24 mouse cellular contexts compared by ENCODE assay signal in the genomic region with DNA sequence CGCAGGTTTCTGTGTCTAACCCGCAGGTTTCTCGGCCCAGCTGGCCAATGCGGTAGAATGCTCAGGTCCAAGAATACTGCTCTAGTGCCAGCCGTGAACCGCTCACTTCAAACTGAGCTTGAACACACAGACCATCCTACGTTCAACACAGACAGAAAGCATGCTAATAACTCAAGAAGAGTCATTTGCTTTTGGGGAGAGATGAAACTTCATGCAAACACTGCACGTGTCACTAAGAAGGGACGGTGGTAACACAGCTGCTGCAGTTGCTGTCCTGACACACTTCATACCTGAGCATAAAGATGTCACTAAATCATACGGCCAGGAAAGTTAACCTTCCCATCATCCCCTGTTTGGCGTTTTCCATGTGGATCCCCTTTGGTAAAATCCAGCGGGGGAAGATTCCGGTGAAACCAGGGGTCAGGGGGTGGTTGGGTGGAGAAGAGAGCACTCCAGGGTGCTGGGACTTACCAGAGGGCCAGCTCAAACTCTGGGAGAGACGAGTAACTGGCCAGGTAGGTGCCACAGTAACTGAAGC. TPM values are rescaled to one million over a fixed set of nuclear protein-coding genes. Genes with fewer than 3 reads are reported as not detected.
A peak's percentile ranks its signal among the peaks of the same experiment; 100 is the strongest.
DNase-seq lines count a peak whose midpoint lies in the region; ATAC-seq and TF ChIP-seq lines count a peak whose summit lies in the region.
"Had no signal": no experiment of that assay in that cellular context is flagged by ENCODE, and none has a peak within 500 bp of the region (broad histone marks: within the 10 kb centered on the region; RNA-seq: fewer than 3 reads in every experiment).

No protein-coding gene starts in this region.

- TF ChIP-seq RAD21 in CH12.LX (IDR thresholded peaks at IDR 0.05; ENCODE audit: low read depth, low read length) = no peak

- DNase-seq in heart, embryonic 10.5 days (ENCODE audit: low spot score) = peak; percentile 59
- no peak for DNase-seq in heart, adult 2 months
- DNase-seq in midbrain, embryonic 10.5 days (ENCODE audit: low spot score) = peak; percentile 9
- DNase-seq in CH12.LX (ENCODE audit: extremely low read depth) = no peak
- DNase-seq: adrenal gland, adult 8-10 months; adrenal gland, postnatal 14 days; adrenal gland, postnatal 36 days; cerebellum, adult 11-12 months; cerebellum, adult 2 months; cerebellum, adult 9-10 months; cerebellum, postnatal 10 days; cerebellum, postnatal 25 days had no signal

- no peak for TF ChIP-seq CTCF in heart, adult 2 months (IDR thresholded peaks at IDR 0.05)
- TF ChIP-seq CTCF in CH12.LX (conservative IDR thresholded peaks at IDR 0.05 in 1 of 2, IDR thresholded peaks at IDR 0.05 in 1 of 2; ENCODE audit: low read depth in 2 of 2, low read length in 2 of 2) = no peak

- no peaks in the 10 kb centered on the region for H3K4me1 ChIP-seq in heart, embryonic 10.5 days
- no peaks in the 10 kb centered on the region for H3K4me1 ChIP-seq in heart, adult 2 months (ENCODE audit: control insufficient read depth, insufficient read depth, low read length)
- H3K4me1 ChIP-seq in midbrain, embryonic 10.5 days = no peaks in the 10 kb centered on the region
- no peaks in the 10 kb centered on the region for H3K4me1 ChIP-seq in midbrain, embryonic 16.5 days (ENCODE audit: control insufficient read depth, insufficient read depth, low read length)
- peaks cover 0 to 5% of the 10 kb centered on the region in 2 experiments; a peak in 2 of 4 replicates for H3K4me1 ChIP-seq in CH12.LX (ENCODE audit: control insufficient read depth in 1 of 2, insufficient read depth in 2 of 2)
- H3K4me1 ChIP-seq: embryonic facial prominence, embryonic 10.5 days; embryonic facial prominence, embryonic 12.5 days; forebrain, embryonic 10.5 days; forebrain, embryonic 12.5 days had no signal

- no peaks in the 10 kb centered on the region for H3K27me3 ChIP-seq in heart, embryonic 10.5 days (ENCODE audit: insufficient read depth, poor library complexity, severe bottlenecking)
- no peaks in the 10 kb centered on the region for H3K27me3 ChIP-seq in heart, adult 2 months (ENCODE audit: control insufficient read depth, insufficient read depth, low read length)
- no peaks in the 10 kb centered on the region for H3K27me3 ChIP-seq in midbrain, embryonic 10.5 days (ENCODE audit: low read depth, poor library complexity, severe bottlenecking)
- H3K27me3 ChIP-seq in midbrain, embryonic 16.5 days (ENCODE audit: control insufficient read depth, insufficient read depth, low read depth, low read length) = no peaks in the 10 kb centered on the region
- peaks cover 2% of the 10 kb centered on the region for H3K27me3 ChIP-seq in CH12.LX (replicated peaks)
- H3K27me3 ChIP-seq: embryonic facial prominence, embryonic 12.5 days had no signal

- H3K4me3 ChIP-seq in heart, embryonic 10.5 days = no peak overlapping the region
- no peak overlapping the region for H3K4me3 ChIP-seq in heart, adult 2 months
- H3K4me3 ChIP-seq in midbrain, embryonic 10.5 days = no peak overlapping the region
- H3K4me3 ChIP-seq in midbrain, embryonic 16.5 days (ENCODE audit: low read depth, low read length) = no peak overlapping the region
- no peak overlapping the region for H3K4me3 ChIP-seq in CH12.LX (replicated peaks in 1 of 3; ENCODE audit: low read depth in 2 of 3, low read length in 2 of 3, poor library complexity in 1 of 3)
- H3K4me3 ChIP-seq: embryonic facial prominence, embryonic 10.5 days; embryonic facial prominence, embryonic 12.5 days; erythroblast, embryonic 14.5 days; forebrain, embryonic 10.5 days; forebrain, embryonic 12.5 days had no signal

- in situ Hi-C loops in CH12.LX (cut with MboI; ENCODE audit: low pct_ligation_motif_present, low pct_unique_long_range_greater_than_20kb, low sequenced_read_pairs) = loop anchor here (10.0 kb wide), 1 partner anchor 175 kb away; no protein-coding TSS in a partner anchor

- no peak for TF ChIP-seq EP300 in heart, adult 2 months (IDR thresholded peaks at IDR 0.05; ENCODE audit: insufficient read depth, low read depth, low read length)
- TF ChIP-seq EP300 in CH12.LX (IDR thresholded peaks at IDR 0.05; ENCODE audit: low read length) = no peak

- H3K27ac ChIP-seq in heart, embryonic 10.5 days = no peak overlapping the region
- H3K27ac ChIP-seq in heart, adult 2 months = no peak overlapping the region
- H3K27ac ChIP-seq in midbrain, embryonic 10.5 days (replicated peaks) = no peak overlapping the region
- no peak overlapping the region for H3K27ac ChIP-seq in midbrain, embryonic 16.5 days (ENCODE audit: low read length)
- H3K27ac ChIP-seq in CH12.LX (ENCODE audit: insufficient read depth, low read depth) = no peak overlapping the region
- H3K27ac ChIP-seq: embryonic facial prominence, embryonic 10.5 days; embryonic facial prominence, embryonic 12.5 days; forebrain, embryonic 10.5 days; forebrain, embryonic 12.5 days had no signal

- no peaks in the 10 kb centered on the region for H3K9me3 ChIP-seq in heart, embryonic 10.5 days
- H3K9me3 ChIP-seq in midbrain, embryonic 10.5 days (replicated peaks) = no peaks in the 10 kb centered on the region
- no peaks in the 10 kb centered on the region for H3K9me3 ChIP-seq in midbrain, embryonic 16.5 days (replicated peaks; ENCODE audit: control insufficient read depth, low read length, poor library complexity, severe bottlenecking)
- no peaks in the 10 kb centered on the region for H3K9me3 ChIP-seq in CH12.LX (replicated peaks; ENCODE audit: low read length)
- H3K9me3 ChIP-seq: embryonic facial prominence, embryonic 10.5 days; embryonic facial prominence, embryonic 12.5 days; forebrain, embryonic 10.5 days; forebrain, embryonic 12.5 days had no signal

- no peaks in the 10 kb centered on the region for H3K36me3 ChIP-seq in heart, embryonic 10.5 days
- no peaks in the 10 kb centered on the region for H3K36me3 ChIP-seq in heart, adult 2 months (ENCODE audit: control insufficient read depth, insufficient read depth, low read length)
- no peaks in the 10 kb centered on the region for H3K36me3 ChIP-seq in midbrain, embryonic 10.5 days
- no peaks in the 10 kb centered on the region for H3K36me3 ChIP-seq in midbrain, embryonic 16.5 days (ENCODE audit: control insufficient read depth, insufficient read depth, low read length)
- H3K36me3 ChIP-seq in CH12.LX (replicated peaks in 1 of 2; ENCODE audit: control insufficient read depth in 1 of 2, insufficient read depth in 1 of 2, low read length in 1 of 2) = no peaks in the 10 kb centered on the region
- H3K36me3 ChIP-seq: embryonic facial prominence, embryonic 10.5 days; embryonic facial prominence, embryonic 12.5 days; forebrain, embryonic 10.5 days; forebrain, embryonic 12.5 days; G1E had no signal

- no peak for TF ChIP-seq POLR2A in heart, adult 2 months (IDR thresholded peaks at IDR 0.05; ENCODE audit: insufficient read depth, low read depth, low read length)
- no peak for TF ChIP-seq POLR2A in CH12.LX (IDR thresholded peaks at IDR 0.05; ENCODE audit: low read depth, low read length)

- no peak for ATAC-seq in midbrain, embryonic 16.5 days
- ATAC-seq in erythroblast, adult 5-6 weeks (replicated peaks; ENCODE audit: low FRiP score, poor library complexity, severe bottlenecking) = no peak
- ATAC-seq: activated CD4-positive, CD25-positive, alpha-beta regulatory T cell, adult 4 months; forebrain, embryonic 14.5 days; forebrain, embryonic 16.5 days; Patski had no signal

- WGBS in heart, embryonic 10.5 days = 78% methylated on average over 14 of the region's 14 CpGs
- WGBS in heart, adult 2 months = 87% methylated on average over 14 of the region's 14 CpGs
- 86% methylated on average over 14 of the region's 14 CpGs for WGBS in midbrain, embryonic 10.5 days
- WGBS in midbrain, embryonic 16.5 days = 89% methylated on average over 14 of the region's 14 CpGs

- H3K9ac ChIP-seq in heart, adult 2 months (ENCODE audit: low read depth, low read length) = no peak overlapping the region
- H3K9ac ChIP-seq in midbrain, embryonic 16.5 days (ENCODE audit: low read depth, low read length) = no peak overlapping the region
- no peak overlapping the region for H3K9ac ChIP-seq in CH12.LX (ENCODE audit: insufficient read depth, low read depth)
- H3K9ac ChIP-seq: embryonic facial prominence, embryonic 12.5 days; forebrain, embryonic 12.5 days had no signal

- no peak overlapping the region for H3K4me2 ChIP-seq in midbrain, embryonic 16.5 days (ENCODE audit: low read length)
- no peak overlapping the region for H3K4me2 ChIP-seq in CH12.LX (ENCODE audit: insufficient read depth, low read depth, poor library complexity, severe bottlenecking)
- H3K4me2 ChIP-seq: embryonic facial prominence, embryonic 12.5 days; forebrain, embryonic 12.5 days had no signal

- dilution Hi-C loops in CH12.LX (cut with MboI; ENCODE audit: extremely low pct_ligation_motif_present, extremely low pct_unique_long_range_greater_than_20kb, low sequenced_read_pairs) = no loop called here

- no peaks in the 10 kb centered on the region for H3K79me2 ChIP-seq in heart, adult 2 months (replicated peaks; ENCODE audit: control insufficient read depth, insufficient read depth, low read length)
- H3K79me2 ChIP-seq in CH12.LX (replicated peaks; ENCODE audit: control insufficient read depth, extremely low read depth, insufficient read depth, poor library complexity, severe bottlenecking) = no peaks in the 10 kb centered on the region

- intact Hi-C loops in heart, adult 2 months (cut with DNase I) = no loop called here

RNA-seq across cellular contexts. Expression of a gene that starts 24.8 kb away (rescaled TPM):
- polyA plus RNA-seq in heart, embryonic 10.5 days (2016; fragmentation: Nextera tagmentation; extraction: Ambion mirVana) = 81.5 and 129 TPM in 2 replicates
- total RNA-seq in heart, adult 2 months (2021) = 100 to 1,000 TPM; 148 to 191 TPM
- 152 and 158 TPM in 2 replicates for polyA plus RNA-seq in heart, adult 2 months (2012; rRNA removed)
- polyA plus RNA-seq in midbrain, embryonic 10.5 days (2016; fragmentation: Nextera tagmentation; extraction: Ambion mirVana) = 78.1 and 92.2 TPM in 2 replicates
- polyA plus RNA-seq in midbrain, embryonic 16.5 days (2015; fragmentation: Nextera tagmentation; extraction: Ambion mirVana) = 150 and 155 TPM in 2 replicates
- total RNA-seq in CH12.LX (2012; rRNA removed) = 80.0 and 86.5 TPM in 2 replicates
- total RNA-seq in CH12.LX (2014; rRNA removed) = 106 and 111 TPM in 2 replicates
- 111 and 113 TPM in 2 replicates for polyA plus RNA-seq in CH12.LX (2012; ENCODE audit: insufficient read length, low read depth)
- 63.7 and 66.9 TPM in 2 replicates for total RNA-seq in erythroblast, adult 5-6 weeks (2015; ENCODE audit: low replicate concordance)
- total RNA-seq in erythroblast, adult 5-6 weeks (2017; ENCODE audit: low replicate concordance) = 18.0 and 37.7 TPM in 2 replicates

RNA-seq across cellular contexts. Expression of a gene that starts 35.4 kb away (rescaled TPM):
- 0.59 and 1.0 TPM in 2 replicates for polyA plus RNA-seq in heart, embryonic 10.5 days (2016; fragmentation: Nextera tagmentation; extraction: Ambion mirVana)
- total RNA-seq in heart, adult 2 months (2021) = 1 to 10 TPM; 2.6 to 2.7 TPM
- polyA plus RNA-seq in heart, adult 2 months (2012; rRNA removed) = 1.4 and 1.6 TPM in 2 replicates
- 1.4 and 1.6 TPM in 2 replicates for polyA plus RNA-seq in midbrain, embryonic 10.5 days (2016; fragmentation: Nextera tagmentation; extraction: Ambion mirVana)
- 1.0 and 1.1 TPM in 2 replicates for polyA plus RNA-seq in midbrain, embryonic 16.5 days (2015; fragmentation: Nextera tagmentation; extraction: Ambion mirVana)
- total RNA-seq in CH12.LX (2012; rRNA removed) (0.38 and 1.4 TPM in 2 replicates), CH12.LX (2014; rRNA removed) (0.86 and 1.3 TPM in 2 replicates)
- polyA plus RNA-seq in CH12.LX (2012; ENCODE audit: insufficient read length, low read depth) = 0.49 and 0.76 TPM in 2 replicates
- total RNA-seq in erythroblast, adult 5-6 weeks (2015; ENCODE audit: low replicate concordance) = not detected in 2 replicates
- total RNA-seq in erythroblast, adult 5-6 weeks (2017; ENCODE audit: low replicate concordance) = not detected in 2 replicates
- polyA plus RNA-seq: erythroblast, embryonic 14.5 days had no signal

Comparison
In these comparisons a context has a peak if more than half of its experiments do, and no peak if none do; other contexts are left out.
1. DNase-seq: peak in heart, embryonic 10.5 days (single experiment) and midbrain, embryonic 10.5 days (single experiment); none in heart, adult 2 months (0 of 2) and CH12.LX (single experiment).